In the genomic region with DNA sequence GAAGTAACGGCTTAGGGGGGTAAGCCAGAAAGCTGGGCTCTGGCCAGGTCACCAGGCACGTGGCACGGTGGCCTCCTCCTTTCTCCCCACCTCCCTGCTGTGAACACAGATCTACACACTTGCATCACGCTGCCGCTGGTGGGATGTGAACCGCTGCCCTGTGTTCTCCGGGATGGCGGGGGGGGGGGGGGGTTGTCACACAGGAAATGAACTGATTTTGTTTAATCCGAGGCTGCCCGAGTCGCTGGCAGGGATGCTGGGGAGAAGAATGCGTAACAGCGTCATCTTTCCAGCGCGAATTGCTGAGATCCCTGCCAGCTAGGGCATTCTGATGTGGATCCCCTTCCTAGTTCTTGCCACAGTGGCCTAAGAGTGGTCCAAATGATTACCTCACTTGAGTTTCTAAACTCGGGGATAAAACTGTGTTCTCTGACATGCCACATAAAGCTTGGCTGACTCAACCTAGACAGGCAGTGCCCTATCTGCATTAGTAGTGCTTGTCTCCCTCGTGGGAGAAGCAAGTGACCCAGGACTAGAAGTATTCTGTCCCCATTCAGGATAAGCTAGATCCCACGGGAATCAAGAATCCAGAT, we compare ENCODE assay signal across 8 mouse cellular contexts. TPM values are rescaled to one million over a fixed set of nuclear protein-coding genes. Genes with fewer than 3 reads are reported as not detected.
DNase-seq lines count a peak whose midpoint lies in the region; ATAC-seq lines count a peak whose summit lies in the region.

No protein-coding gene starts in this region.

- DNase-seq in Muller cell, postnatal 12 days (ENCODE audit: inconsistent ontology term), result peak; percentile 65
- peak; percentile 33 for DNase-seq in embryo, embryonic 10 days (ENCODE audit: low spot score)
- DNase-seq in lung, postnatal 14 days, result peak; percentile 17
- no peak for DNase-seq in adrenal gland, postnatal 14 days
- DNase-seq in layer of hippocampus, adult 9-11 months, result no peak
- no peak for DNase-seq in cerebellum, adult 8-10 months
- DNase-seq in MN1 (ENCODE audit: low spot score), result no peak

- H3K27me3 ChIP-seq in heart, embryonic 16.5 days (ENCODE audit: control insufficient read depth, insufficient read depth, low read length), result peaks cover 36% of the 10 kb centered on the region

- H3K4me3 ChIP-seq in heart, embryonic 16.5 days (ENCODE audit: low read length), result peak overlapping the region; percentile 30

- no peak overlapping the region for H3K9ac ChIP-seq in heart, embryonic 16.5 days (ENCODE audit: low read length)

- WGBS in heart, embryonic 16.5 days, result 1% methylated on average over 18 of the region's 18 CpGs

- H3K4me2 ChIP-seq in heart, embryonic 16.5 days (ENCODE audit: low read depth, low read length), result peak overlapping the region; percentile 57

- H3K4me1 ChIP-seq in heart, embryonic 16.5 days (ENCODE audit: control insufficient read depth, insufficient read depth, low read length), result peaks cover 10% of the 10 kb centered on the region; the same call in 1 of the 2 replicates

- H3K9me3 ChIP-seq in heart, embryonic 16.5 days (replicated peaks; ENCODE audit: control insufficient read depth, low read length), result no peaks in the 10 kb centered on the region

- H3K36me3 ChIP-seq in heart, embryonic 16.5 days (ENCODE audit: control insufficient read depth, insufficient read depth), result no peaks in the 10 kb centered on the region

- no peak for ATAC-seq in heart, embryonic 16.5 days (replicated peaks; ENCODE audit: extremely low read depth, insufficient read depth, low FRiP score)

- no peak overlapping the region for H3K27ac ChIP-seq in heart, embryonic 16.5 days (ENCODE audit: low read length)

RNA-seq across cellular contexts. Expression of a gene that starts 18.0 kb away (rescaled TPM):
- polyA plus RNA-seq in heart, embryonic 16.5 days (2015; fragmentation: Nextera tagmentation; extraction: Ambion mirVana), result 3.2 and 3.7 TPM in 2 replicates
- 5.3 and 5.8 TPM in 2 replicates for total RNA-seq in adrenal gland, postnatal 14 days (2021)

Comparison
In these comparisons a context has a peak if more than half of its experiments do, and no peak if none do; other contexts are left out.
1. DNase-seq: peak in Muller cell, postnatal 12 days (single experiment), embryo, embryonic 10 days (single experiment) and lung, postnatal 14 days (single experiment); none in adrenal gland, postnatal 14 days (single experiment), layer of hippocampus, adult 9-11 months (single experiment), cerebellum, adult 8-10 months (single experiment) and MN1 (single experiment).